Mouse (Mus musculus): ENCODE measurements around the gene Pbx2. TPM values are rescaled to one million over a fixed set of nuclear protein-coding genes. Genes with fewer than 3 reads are reported as not detected.

The Pbx2 gene
- total and polyA plus RNA-seq, 2 experiments from 2014 or later: 7.5 to 63.1 TPM

DNA sequence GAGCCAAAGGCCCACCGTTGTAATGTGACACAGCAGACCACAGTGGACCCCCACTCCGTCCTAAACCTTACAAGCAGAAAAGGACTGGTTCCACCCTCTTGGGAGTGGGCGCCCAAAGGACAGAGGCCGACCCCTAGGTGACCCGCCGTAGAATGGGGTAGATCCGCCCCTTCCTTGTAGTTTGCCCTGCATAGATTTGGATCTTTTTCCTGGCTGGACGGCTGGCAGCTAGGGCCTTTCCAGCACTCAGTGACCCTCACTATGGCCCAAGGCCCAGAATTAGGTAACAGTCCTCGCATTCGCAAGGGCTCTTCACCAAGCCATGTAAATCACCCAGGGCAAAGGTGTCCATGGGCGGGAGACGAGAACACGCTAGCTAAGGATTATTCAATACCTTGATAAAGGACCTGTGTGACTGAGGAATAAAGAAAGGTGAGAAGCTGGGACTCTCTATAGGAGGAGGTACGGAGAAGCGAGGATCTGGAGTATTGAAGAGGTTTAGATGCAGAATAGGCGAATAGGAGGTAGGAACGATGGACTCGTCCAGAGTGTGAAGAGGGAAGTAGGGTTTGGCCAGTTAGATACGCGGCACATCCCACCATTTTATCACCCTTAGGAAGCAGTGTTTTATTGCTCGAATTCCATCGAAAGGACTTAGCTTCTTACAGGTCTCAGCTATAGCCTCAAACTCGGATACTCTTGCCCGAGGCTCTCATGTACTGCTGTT lies 13.6 kb downstream of the Pbx2 start:
- peak overlapping the region; percentile 77 for H3K4me3 ChIP-seq (ENCODE audit: low read length)
- peaks cover 9% of the 10 kb centered on the region; the same call in 1 of the 2 replicates for H3K36me3 ChIP-seq (ENCODE audit: insufficient read depth, low read length)
- H3K4me2 ChIP-seq (ENCODE audit: low read depth, low read length): peak overlapping the region; percentile 72
- peaks cover 24% of the 10 kb centered on the region for H3K4me1 ChIP-seq (ENCODE audit: insufficient read depth, low read length)
- no peaks in the 10 kb centered on the region for H3K27me3 ChIP-seq (ENCODE audit: insufficient read depth, low read length)
- 22% methylated on average over 24 of the region's 24 CpGs for WGBS
- ATAC-seq (no peak), DNase-seq (ENCODE audit: low spot score) (peak; percentile 18)
- TF ChIP-seq CTCF (IDR thresholded peaks at IDR 0.05; ENCODE audit: low read depth): no peak
- H3K9me3 ChIP-seq (ENCODE audit: low read length): no peaks in the 10 kb centered on the region
- peak overlapping the region; percentile 92 for H3K9ac ChIP-seq (replicated peaks; ENCODE audit: low read length)
- peak overlapping the region; percentile 93 for H3K27ac ChIP-seq

GRCm38 (mm10) chr17:34605609-34606008 lies 14.5 kb downstream of the Pbx2 start:
- Histone ChIP-seq H3K36me3 (ENCODE audit: insufficient read depth, low read length) (peaks cover 3% of the 10 kb centered on the region; the same call in 1 of the 2 replicates), H3K9me3 (ENCODE audit: low read length) (no peaks in the 10 kb centered on the region), H3K4me1 (ENCODE audit: insufficient read depth, low read length) (peaks cover 24% of the 10 kb centered on the region), H3K27ac (peak overlapping the region; percentile 93), H3K27me3 (ENCODE audit: insufficient read depth, low read length) (no peaks in the 10 kb centered on the region), H3K4me2 (ENCODE audit: low read depth, low read length) (peak overlapping the region; percentile 72), H3K4me3 (ENCODE audit: low read length) (peak overlapping the region; percentile 77), H3K9ac (replicated peaks; ENCODE audit: low read length) (peak overlapping the region; percentile 92)
- under 1% methylated on average over 23 of the region's 30 CpGs for WGBS
- peak; percentile 57 for ATAC-seq
- peak; percentile 96 for DNase-seq (ENCODE audit: low spot score)
- no peak for TF ChIP-seq CTCF (IDR thresholded peaks at IDR 0.05; ENCODE audit: low read depth)

DNA sequence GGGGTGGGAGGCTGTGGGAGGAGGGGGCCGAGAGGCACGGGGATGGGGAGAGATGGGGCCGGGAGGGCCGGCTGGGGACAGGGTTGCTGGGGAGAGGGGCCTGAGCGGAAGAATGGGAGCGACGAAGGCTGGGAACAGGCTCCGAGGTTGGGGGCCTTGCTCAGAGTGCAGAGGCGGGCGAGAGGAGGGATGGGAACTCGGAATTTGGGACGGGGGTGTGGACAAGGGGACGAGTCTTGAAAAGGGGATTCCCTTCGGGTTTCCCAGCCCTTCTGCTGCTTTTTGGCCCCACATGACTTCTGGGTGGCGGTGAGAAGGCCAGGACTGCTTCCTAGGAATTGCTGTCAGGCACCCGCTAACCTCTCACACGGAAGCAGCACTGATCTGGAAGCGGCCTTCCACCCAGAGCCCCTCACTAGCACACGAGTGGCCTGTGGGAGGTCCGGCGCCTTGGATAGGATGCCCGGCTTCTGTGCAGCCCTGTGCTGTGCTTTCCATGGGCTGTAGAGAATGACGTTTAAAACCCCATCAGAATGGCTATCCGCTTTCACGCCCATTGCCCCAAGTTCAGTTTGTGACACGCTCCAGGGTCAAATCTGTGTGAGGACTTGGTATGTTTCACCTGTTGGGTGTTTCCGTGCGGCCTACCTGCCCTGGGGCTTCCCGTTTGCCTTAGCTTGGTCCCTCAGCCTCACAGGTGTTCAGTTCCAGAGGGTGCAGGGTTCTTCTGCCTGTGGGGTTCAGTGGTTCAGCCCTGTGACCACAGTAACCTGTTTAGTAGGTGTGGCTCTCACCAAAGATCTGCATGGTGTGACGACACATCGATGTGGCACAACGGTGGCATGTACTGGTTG lies 15.3 kb downstream of the Pbx2 start:
- Histone ChIP-seq H3K4me3 (ENCODE audit: low read length) (peak overlapping the region; percentile 77), H3K9ac (replicated peaks; ENCODE audit: low read length) (peak overlapping the region; percentile 92), H3K27ac (peak overlapping the region; percentile 93), H3K27me3 (ENCODE audit: insufficient read depth, low read length) (no peaks in the 10 kb centered on the region), H3K36me3 (ENCODE audit: insufficient read depth, low read length) (peaks cover 8% of the 10 kb centered on the region), H3K9me3 (ENCODE audit: low read length) (no peaks in the 10 kb centered on the region), H3K4me2 (ENCODE audit: low read depth, low read length) (peak overlapping the region; percentile 72), H3K4me1 (ENCODE audit: insufficient read depth, low read length) (peaks cover 24% of the 10 kb centered on the region)
- ATAC-seq (no peak), DNase-seq (ENCODE audit: low spot score) (peak; percentile 15)
- 15% methylated on average over 32 of the region's 32 CpGs for WGBS
- TF ChIP-seq CTCF (IDR thresholded peaks at IDR 0.05; ENCODE audit: low read depth): no peak

DNA sequence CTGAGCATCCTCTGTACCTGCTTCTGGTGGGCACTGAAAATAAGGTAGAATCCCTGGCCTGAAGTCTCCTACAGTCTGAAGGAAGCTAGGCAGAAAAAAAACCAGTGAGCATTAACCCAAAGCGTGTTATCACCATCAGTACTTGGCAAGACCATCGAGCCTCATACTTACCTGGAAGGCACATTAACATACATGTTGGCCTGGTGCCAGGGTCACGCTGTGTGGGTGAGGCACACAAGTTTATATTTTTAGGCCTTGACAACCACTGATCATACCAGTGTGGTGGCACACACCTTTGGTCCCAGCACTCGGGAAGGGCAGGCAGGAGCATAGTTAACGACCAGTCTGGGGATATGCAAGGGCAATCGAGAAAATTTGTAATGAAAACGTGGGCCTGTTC lies 16.9 kb downstream of the Pbx2 start:
- Histone ChIP-seq H3K27me3 (ENCODE audit: insufficient read depth, low read length) (no peaks in the 10 kb centered on the region), H3K9me3 (ENCODE audit: low read length) (no peaks in the 10 kb centered on the region), H3K36me3 (ENCODE audit: insufficient read depth, low read length) (peaks cover 24% of the 10 kb centered on the region), H3K27ac (no peak overlapping the region), H3K9ac (replicated peaks; ENCODE audit: low read length) (0 out of 2 replicates have a peak overlapping the region, but pooled peaks have one; percentile 6), H3K4me3 (ENCODE audit: low read length) (no peak overlapping the region), H3K4me2 (ENCODE audit: low read depth, low read length) (no peak overlapping the region), H3K4me1 (ENCODE audit: insufficient read depth, low read length) (peaks cover 17% of the 10 kb centered on the region)
- 74% methylated on average over 7 of the region's 7 CpGs for WGBS
- DNase-seq (ENCODE audit: low spot score): no peak
- TF ChIP-seq CTCF (IDR thresholded peaks at IDR 0.05; ENCODE audit: low read depth): no peak
- no peak for ATAC-seq

DNA sequence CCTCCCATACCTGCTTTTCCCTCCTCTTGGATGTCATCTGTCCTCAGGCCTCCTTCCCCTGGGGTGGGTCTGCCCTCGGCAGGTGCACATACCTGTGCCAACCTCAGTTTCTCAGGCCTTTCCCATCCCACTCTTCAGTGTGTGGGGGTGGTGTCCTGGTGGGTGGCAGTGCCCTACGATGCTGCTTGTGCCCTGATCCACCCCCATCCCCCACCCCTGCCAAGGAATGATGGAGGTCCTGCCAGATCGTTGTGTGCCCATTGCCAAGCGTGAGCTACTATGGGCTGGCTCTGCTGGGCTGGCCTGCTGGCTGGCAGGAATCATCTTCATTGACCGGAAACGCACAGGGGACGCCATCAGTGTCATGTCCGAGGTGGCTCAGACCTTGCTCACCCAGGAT lies 20.0 kb downstream of the Pbx2 start:
- no peak for TF ChIP-seq CTCF (IDR thresholded peaks at IDR 0.05; ENCODE audit: low read depth)
- WGBS: 90% methylated on average over 8 of the region's 8 CpGs
- Histone ChIP-seq H3K27me3 (ENCODE audit: insufficient read depth, low read length) (no peaks in the 10 kb centered on the region), H3K4me3 (ENCODE audit: low read length) (no peak overlapping the region), H3K9ac (replicated peaks; ENCODE audit: low read length) (no peak overlapping the region), H3K9me3 (ENCODE audit: low read length) (no peaks in the 10 kb centered on the region), H3K4me2 (ENCODE audit: low read depth, low read length) (no peak overlapping the region), H3K4me1 (ENCODE audit: insufficient read depth, low read length) (peaks cover 7% of the 10 kb centered on the region; the same call in 1 of the 2 replicates), H3K27ac (no peak overlapping the region), H3K36me3 (ENCODE audit: insufficient read depth, low read length) (peaks cover 33% of the 10 kb centered on the region)
- ATAC-seq (no peak), DNase-seq (ENCODE audit: low spot score) (no peak)

DNA sequence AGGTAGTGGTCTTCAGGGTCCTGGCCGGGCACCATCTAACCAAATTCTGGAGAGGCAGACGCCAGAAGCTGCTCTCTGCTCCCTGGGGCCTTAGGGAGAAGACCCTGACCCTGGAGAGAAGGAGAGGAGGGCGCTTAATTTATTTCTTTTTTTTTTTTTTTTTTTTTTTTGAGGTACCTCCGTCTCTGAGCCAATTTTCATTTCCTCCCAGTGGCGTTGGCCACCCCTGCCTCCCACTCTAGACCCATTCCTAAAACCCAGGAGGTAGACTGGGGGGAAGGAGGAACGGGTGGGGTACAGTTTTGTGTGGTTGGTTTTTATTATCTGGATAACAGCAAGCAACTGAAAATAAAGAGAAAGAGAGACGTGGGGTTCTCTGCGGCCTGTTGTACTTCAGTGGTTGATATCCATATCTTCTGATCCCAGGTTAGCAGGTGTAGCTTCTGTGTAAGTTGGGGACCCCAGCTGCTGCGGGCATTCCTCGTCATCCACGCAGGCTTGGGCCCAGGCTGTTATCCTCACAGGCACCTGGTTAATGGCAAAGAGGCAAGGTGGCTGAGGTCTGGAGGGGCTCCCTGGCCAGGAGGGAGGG lies 22.1 kb downstream of the Pbx2 start:
- no peaks in the 10 kb centered on the region for H3K9me3 ChIP-seq (ENCODE audit: low read length)
- ATAC-seq (no peak), DNase-seq (ENCODE audit: low spot score) (peak; percentile 1)
- WGBS: 85% methylated on average over 11 of the region's 11 CpGs
- H3K27ac ChIP-seq: no peak overlapping the region
- no peak overlapping the region for H3K4me2 ChIP-seq (ENCODE audit: low read depth, low read length)
- no peaks in the 10 kb centered on the region for H3K4me1 ChIP-seq (ENCODE audit: insufficient read depth, low read length)
- TF ChIP-seq CTCF (IDR thresholded peaks at IDR 0.05; ENCODE audit: low read depth): no peak
- H3K36me3 ChIP-seq (ENCODE audit: insufficient read depth, low read length): peaks cover 40% of the 10 kb centered on the region
- no peak overlapping the region for H3K4me3 ChIP-seq (ENCODE audit: low read length)
- H3K27me3 ChIP-seq (ENCODE audit: insufficient read depth, low read length): no peaks in the 10 kb centered on the region
- no peak overlapping the region for H3K9ac ChIP-seq (replicated peaks; ENCODE audit: low read length)
